Mouse (Mus musculus) leukemia stem cell, adult 10-12 weeks (primary cell): ENCODE data around the gene Manbal. TPM values are rescaled to one million over a fixed set of nuclear protein-coding genes. Genes with fewer than 3 reads are reported as not detected.

Experiments
- polyA plus RNA-seq: library from polyadenylated mRNA; stranded (reverse); fragments of >175 nt; gene quantifications from 2 replicates; pipeline ENCODE4 v1.2.3, GENCODE M21; 2012; ENCODE audit warnings: low replicate concordance

The Manbal gene
- 25.7 and 35.3 TPM in 2 replicates for polyA plus RNA-seq

GRCm38 (mm10) chr2:157367184-157367893, at the start of gene Manbal:
Gene Manbal, plus strand, starts transcription at chr2:157367594.

GRCm38 (mm10) chr2:157347361-157348159, 19.8 kb upstream of the Manbal start, which contains the start of gene Ghrh:
Gene Ghrh, minus strand, starts transcription at chr2:157347506.

GRCm38 (mm10) chr2:157418206-157418605, 50.8 kb downstream of the Manbal start, which contains the start of gene Src:
Gene Src, plus strand, starts transcription at chr2:157418444.

Other genes with a start within 250 kb of the Manbal start
- 15.0 and 94.0 TPM in 2 replicates for gene Samhd1, start 232.3 kb upstream of the Manbal start, polyA plus RNA-seq
- gene Rbl1, start 163.1 kb upstream of the Manbal start, polyA plus RNA-seq = 5.5 and 10.9 TPM in 2 replicates
- 93.2 and 157 TPM in 2 replicates for gene Rpn2, start 88.6 kb upstream of the Manbal start, polyA plus RNA-seq
- gene Mroh8, start 88.0 kb upstream of the Manbal start, polyA plus RNA-seq = 0.60 TPM in 1 of 2 replicates, not detected in the other
- not detected in 2 replicates for gene Ghrh, start 20.1 kb upstream of the Manbal start, polyA plus RNA-seq
- gene Src, start 50.9 kb downstream of the Manbal start, polyA plus RNA-seq = 4.2 and 4.8 TPM in 2 replicates
- 0.63 TPM in 1 of 2 replicates, not detected in the other for gene Nnat, start 192.5 kb downstream of the Manbal start, polyA plus RNA-seq
- gene Blcap, start 203.7 kb downstream of the Manbal start, polyA plus RNA-seq = 4.9 and 15.5 TPM in 2 replicates